Mouse (Mus musculus) gastrocnemius, adult 8-10 months (tissue): ENCODE measurements around the gene Tgfbi. TPM values are rescaled to one million over a fixed set of nuclear protein-coding genes. Genes with fewer than 3 reads are reported as not detected.

Source experiments
- DNase-seq, 2 experiments: peaks; one replicate each; pipeline ENCODE4 v3.0.0; 2022; ENCODE audit warnings: low spot score in 2 of 2
- total RNA-seq, 4 experiments: library from RNA; stranded (reverse); gene quantifications; 2 replicates each; pipeline ENCODE4 v1.2.4; 2022

Gene Tgfbi
- total RNA-seq, 4 experiments from 2014 or later = 3.8 to 15.6 (median 7.6) TPM

- DNase-seq = peak in 1 of 2 experiments; percentile 42
Measured at GRCm38 (mm10) chr13:56597831-56598612, 11.3 kb upstream of the Tgfbi start.

GRCm38 (mm10) chr13:56599511-56599910 lies 9.8 kb upstream of the Tgfbi start:
- DNase-seq = no peak

GRCm38 (mm10) chr13:56600216-56600890 lies 9.0 kb upstream of the Tgfbi start:
- peak; percentile 71 to 76 for DNase-seq

GRCm38 (mm10) chr13:56601199-56601598 lies 8.1 kb upstream of the Tgfbi start:
- DNase-seq = peak in 1 of 2 experiments; percentile 42

- DNase-seq = no peak
Measured at GRCm38 (mm10) chr13:56605503-56605902, 3.8 kb upstream of the Tgfbi start.

GRCm38 (mm10) chr13:56606724-56607123 lies 2.6 kb upstream of the Tgfbi start:
- no peak for DNase-seq

- no peak for DNase-seq
Measured at GRCm38 (mm10) chr13:56607225-56607624, 2.1 kb upstream of the Tgfbi start.

GRCm38 (mm10) chr13:56607846-56608245 lies 1.5 kb upstream of the Tgfbi start:
- no peak for DNase-seq

- no peak for DNase-seq
Measured at GRCm38 (mm10) chr13:56611129-56611528, 1.8 kb downstream of the Tgfbi start.

- no peak for DNase-seq
Measured at GRCm38 (mm10) chr13:56611741-56612140, 2.4 kb downstream of the Tgfbi start.

- peak; percentile 17 to 36 for DNase-seq
Measured at GRCm38 (mm10) chr13:56612331-56612730, 3.0 kb downstream of the Tgfbi start.

GRCm38 (mm10) chr13:56613366-56613998 lies 4.2 kb downstream of the Tgfbi start:
- DNase-seq = peak; percentile 39 to 57

- no peak for DNase-seq
Measured at GRCm38 (mm10) chr13:56614768-56615167, 5.4 kb downstream of the Tgfbi start.

- DNase-seq = no peak
Measured at GRCm38 (mm10) chr13:56615223-56615622, 5.9 kb downstream of the Tgfbi start.

GRCm38 (mm10) chr13:56615864-56616263 lies 6.5 kb downstream of the Tgfbi start:
- DNase-seq = no peak

- no peak for DNase-seq
Measured at GRCm38 (mm10) chr13:56616386-56616785, 7.1 kb downstream of the Tgfbi start.

- DNase-seq = no peak
Measured at GRCm38 (mm10) chr13:56617197-56617596, 7.9 kb downstream of the Tgfbi start.

- DNase-seq = no peak
Measured at GRCm38 (mm10) chr13:56622201-56622757, 13.0 kb downstream of the Tgfbi start.

GRCm38 (mm10) chr13:56626524-56626923 lies 17.2 kb downstream of the Tgfbi start:
- DNase-seq = no peak

GRCm38 (mm10) chr13:56630081-56630480 lies 20.8 kb downstream of the Tgfbi start:
- DNase-seq = no peak

GRCm38 (mm10) chr13:56630552-56630951 lies 21.2 kb downstream of the Tgfbi start:
- DNase-seq = no peak

GRCm38 (mm10) chr13:56631332-56631731 lies 22.0 kb downstream of the Tgfbi start:
- no peak for DNase-seq
